Mouse (Mus musculus): ENCODE results near the gene Sez6.

The Sez6 gene

DNA sequence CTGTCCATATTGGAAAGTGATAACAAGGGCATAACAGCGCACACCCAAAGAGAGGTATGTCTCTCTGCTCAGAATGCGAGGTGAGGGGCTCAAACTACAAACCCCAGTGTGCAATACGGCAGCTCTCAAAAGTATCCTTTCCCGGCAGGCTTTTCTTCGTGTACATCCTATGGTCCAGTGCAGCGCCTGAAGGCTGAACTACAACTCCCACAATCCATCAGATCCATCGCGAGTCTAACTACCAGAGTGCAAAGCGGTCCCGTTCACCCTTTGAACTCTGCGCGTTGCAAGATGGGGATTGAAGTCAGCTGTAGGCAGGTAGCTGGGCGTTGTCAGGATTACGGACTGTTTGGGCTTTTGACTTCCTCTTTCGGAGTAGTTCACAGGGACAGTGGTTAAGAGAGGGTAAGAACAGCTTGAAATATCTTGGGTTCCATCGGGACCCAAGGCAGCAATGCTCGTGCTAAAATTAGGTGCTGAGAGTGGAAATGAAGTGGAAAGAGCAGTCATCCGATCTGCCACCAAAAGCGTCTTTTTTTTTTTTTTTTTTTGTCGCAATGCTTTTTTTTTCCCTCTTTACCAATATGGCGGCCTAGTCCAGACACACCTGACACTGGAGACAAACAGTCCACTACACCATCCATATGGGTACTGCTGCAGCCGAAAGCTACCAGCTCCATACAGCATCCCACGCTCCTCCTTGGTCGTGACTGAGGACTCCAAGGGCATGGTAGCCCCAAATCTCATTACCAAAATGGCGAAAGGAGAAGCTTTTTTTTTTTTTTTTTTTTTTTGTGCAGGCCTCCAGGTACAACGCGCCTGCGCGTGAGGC is 51.2 kb downstream of the Sez6 start:
- peak; percentile 92 to 93 for DNase-seq

DNA sequence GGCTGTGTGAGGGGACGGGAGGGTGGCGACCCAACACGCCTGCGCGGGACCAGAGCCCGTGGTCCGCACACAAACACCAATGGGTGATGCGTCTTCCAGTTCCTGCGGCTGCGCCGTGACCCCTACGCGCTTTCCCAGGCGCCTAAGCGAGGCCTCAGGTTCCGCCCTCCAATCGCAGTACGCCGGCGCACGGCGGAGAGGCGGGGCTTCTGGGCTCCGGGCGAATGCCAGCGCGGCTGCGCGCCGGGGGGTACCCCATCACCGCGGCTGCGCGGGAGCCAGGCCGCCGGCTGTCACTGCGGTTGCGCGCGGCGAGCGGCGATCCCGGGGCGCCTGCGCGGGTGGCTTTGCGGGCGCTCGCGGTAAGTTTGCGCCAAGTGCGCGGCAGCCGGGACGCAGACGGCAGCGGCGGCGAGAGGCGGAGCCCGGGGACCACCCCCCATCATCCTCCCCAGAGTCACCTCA is 51.9 kb downstream of the Sez6 start, which contains the start of gene Phf12:
TSS of gene Phf12 (plus strand) at position 314 of the 465 bp plus-strand sequence.
- DNase-seq, result peak; percentile 100

DNA sequence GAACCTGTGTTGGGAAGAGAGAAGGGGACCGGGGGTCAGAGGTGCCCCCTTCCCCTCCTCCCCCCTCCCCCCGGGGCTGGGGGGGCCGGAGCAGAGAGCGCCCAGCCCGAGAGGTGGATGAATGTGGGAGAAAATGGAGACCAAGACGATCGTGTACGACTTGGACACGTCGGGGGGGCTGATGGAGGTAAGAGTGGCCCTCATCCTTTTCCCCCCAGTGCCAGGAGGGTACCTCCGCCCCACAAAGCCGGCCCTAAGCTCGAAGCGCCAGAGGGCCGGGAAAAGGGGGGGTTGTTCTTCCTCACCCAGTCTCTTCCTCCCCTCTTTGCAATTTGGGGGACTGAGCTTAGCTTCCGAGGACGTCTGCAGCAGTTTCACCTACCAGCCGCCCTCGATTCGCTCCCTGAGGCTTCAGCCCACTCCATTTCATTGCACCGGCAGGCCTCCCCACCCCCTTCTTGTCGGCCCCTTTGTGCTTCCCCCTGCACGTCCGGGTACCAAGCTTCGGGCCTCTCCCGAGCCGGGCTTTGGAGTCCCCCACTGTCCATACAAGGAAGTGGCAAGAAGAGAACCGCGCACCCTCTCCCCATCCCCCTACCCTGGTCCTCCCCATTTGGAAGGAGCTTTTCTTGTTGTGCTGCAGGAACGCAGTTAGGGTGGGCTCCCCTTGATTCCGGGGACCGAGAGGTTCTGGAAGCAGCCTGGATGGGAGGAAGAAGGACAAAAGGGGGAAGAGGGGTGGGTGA is 52.8 kb downstream of the Sez6 start:
- peak; percentile 43 to 67 for DNase-seq

DNA sequence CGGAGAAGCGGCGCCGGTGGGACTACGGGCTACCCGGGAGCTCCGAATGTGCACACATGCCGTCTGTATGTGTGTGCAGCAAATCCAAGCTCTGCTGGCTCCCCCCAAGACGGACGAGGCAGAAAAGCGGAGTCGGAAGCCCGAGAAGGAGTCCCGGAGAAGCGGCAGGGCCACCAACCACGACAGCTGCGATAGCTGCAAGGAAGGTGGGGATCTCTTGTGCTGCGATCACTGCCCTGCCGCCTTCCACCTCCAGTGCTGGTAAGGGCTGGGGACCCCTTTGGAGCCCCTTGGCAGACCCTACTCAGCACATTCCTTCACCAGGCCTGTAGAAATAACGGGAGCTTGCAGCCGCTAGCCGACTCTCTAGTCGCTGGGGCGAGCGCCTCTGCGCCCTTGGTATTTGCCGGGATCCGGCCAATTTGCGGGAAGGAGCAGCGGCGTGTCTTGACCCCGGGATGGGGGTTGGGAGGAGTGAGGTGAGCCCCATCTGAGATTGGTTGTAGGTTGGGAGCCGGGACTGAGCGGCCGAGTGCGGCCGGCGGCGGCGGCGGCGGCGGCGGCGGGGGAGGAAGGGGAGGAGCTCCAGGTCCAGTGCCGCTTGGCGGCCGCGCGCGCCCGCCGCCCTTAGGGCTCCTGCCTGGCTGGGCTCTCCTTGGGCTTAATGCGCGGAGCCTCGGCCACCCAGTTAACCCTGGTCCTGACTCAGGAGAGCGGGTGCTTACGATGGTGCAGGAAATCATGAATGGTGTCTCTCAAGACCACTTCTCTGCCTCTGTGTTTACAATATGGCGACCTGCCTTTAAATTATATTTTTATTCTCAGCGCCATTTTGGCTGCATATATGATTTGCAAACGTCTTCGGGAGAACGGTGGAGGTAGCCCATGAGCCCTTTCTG is 53.6 kb downstream of the Sez6 start:
- peak; percentile 79 to 86 for DNase-seq

DNA sequence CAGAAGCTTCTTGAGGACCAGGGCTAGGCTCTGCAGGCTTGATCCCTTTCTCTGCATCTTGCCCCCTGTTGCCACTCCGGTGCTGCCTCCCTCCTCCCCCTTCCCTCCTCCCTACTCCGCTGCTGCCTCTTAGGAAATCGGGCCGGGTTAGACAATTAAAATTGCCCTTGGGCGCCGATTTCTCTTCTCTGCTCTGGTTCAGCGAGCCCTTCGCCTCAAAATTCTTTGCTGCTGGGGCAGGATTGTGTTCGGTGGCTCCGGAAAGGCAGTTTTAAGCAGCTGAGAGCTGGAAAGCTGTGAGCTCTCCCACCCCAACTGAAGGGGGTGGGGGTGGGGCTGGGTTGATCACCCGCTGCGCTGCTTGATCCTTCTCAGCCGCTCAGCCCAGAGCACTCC is 54.2 kb downstream of the Sez6 start:
- peak; percentile 70 to 72 for DNase-seq

DNA sequence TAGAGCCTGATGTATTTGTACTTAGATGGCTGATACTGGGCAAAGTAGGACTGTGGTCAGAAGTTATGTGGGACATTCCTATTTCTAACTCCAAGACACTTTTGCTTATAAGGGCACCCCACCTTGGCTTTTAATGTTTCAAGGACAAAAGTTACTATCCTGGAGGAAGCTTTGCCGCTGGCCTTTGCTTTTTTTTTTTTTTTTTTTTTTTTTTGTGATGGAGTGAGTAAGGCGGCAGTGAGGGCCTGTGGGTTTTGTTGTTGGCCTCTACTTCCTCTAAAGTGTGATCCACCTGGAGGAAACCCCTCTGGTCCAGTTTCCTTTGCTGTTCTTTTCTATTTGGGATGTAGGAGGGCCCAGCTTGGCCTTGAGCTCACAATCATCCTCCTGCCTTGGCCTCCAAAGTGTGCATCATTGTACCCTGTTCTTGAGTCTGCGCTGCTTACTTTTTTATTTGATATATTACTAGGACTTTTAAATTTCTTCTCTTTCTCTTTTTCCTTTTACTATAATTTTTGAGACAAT is 55.0 kb downstream of the Sez6 start:
- no peak for DNase-seq

DNA sequence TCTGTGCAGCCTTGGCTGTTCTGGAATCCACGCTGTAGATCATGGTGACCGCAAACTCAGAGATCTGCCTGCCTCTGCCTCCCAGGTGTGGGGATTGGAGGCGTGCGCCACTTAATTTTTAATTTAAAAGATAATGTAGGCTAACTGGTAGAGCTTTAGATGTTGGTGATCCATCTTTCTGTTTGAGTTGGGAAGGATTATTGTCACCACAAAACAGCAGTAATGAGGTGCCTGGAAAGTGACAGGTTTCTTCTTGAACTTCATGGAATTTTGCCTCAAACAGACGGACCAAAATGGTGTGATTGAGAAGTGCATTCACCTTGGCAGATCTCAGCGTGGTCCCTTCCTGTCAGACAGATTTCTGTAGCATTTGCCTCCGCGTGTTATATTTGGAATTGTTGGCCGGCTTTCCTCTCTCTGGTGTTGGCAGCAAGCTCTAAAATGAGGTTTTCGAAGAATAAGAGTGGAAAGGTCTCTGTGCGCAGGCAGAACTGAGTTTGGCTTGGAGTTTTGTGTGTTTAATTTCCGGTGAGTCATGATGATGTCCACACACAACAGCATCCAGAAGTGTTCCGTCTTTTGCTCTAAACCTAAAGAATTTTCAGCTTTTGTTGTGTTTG is 58.6 kb downstream of the Sez6 start:
- peak; percentile 69 to 78 for DNase-seq

DNA sequence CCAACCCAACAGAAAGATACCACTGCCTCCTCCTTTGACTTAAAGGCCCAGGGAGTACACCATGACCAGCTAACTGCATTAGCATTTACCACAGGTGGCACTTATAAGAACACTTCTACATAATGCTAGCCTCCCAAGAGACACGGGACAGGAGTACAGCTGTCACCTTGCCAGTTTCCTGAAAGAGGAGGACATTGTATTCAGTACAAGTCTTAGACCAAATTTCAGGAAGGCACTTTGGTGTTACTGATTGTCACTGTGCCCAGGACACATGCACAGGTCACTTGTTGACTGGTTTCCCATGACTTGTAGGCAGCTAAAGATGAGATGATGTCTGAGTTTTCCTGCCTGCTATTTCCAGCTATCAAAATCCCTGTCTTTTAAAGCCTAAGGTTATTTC is 65.0 kb downstream of the Sez6 start:
- DNase-seq, result no peak

DNA sequence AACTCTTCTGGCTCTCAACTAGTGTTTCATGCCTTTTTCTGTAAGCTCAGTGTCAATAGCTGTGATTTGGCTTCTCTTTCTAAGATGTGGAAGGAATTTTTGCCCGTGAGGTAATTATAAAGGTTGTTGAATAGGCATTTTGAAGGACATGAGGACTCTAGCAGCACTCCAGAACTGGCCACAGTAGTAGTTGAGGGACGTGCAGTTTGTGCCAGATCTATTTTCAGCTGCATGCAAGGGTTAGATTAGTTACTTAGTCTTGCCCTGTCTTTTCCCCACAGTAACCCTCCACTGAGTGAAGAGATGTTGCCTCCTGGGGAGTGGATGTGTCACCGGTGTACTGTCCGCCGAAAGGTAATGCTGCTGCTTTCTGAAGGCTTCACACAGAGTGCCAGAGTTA is 75.8 kb downstream of the Sez6 start:
- DNase-seq, result no peak

DNA sequence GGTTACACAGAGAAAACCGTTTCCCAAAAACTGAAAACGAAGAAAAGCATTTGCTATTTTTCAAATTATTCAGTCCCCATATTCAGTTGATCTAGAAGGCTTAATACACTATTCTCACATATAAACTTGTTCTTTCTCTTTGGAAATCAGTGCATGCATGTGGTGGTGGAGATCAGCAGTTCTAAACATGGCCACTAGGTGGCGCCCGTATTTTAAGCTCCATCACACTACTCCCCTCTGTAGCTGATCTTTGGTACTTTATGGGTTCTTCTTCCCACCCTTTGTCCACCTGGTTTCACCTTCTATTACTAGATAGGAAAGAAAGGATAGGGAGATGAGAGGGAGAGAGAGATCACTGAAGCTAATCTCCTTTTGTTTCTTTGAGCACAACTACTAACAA is 89.1 kb downstream of the Sez6 start:
- DNase-seq, result peak; percentile 80 to 86

DNA sequence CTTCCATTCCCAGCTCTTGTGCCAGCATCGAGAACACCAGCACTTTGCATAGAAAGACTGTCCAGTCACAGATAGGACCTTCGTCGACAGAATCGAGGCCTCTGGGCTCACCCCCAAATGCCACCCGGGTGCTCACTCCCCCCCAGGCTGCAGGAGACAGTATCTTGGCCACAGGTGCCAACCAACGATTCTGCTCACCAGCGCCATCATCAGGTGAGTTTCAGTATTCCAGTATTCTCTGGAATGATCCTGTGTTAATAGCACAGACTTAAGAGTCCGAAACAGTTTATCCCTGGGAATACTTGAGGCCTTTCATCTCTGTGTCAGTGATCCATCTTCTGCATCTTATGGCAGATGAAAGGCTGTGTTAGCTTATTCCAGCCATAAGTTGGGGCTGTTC is 93.0 kb downstream of the Sez6 start:
- peak in 1 of 2 experiments; percentile 56 for DNase-seq
